Mouse (Mus musculus) T-helper 17 cell (primary cell): Measurements from ENCODE around the gene Scpep1.

Experiments
- in situ Hi-C, 2 experiments: fragments of 300-600 bp; cut with MboI, MseI; formaldehyde crosslinking; loops; 1 replicate in 1 of 2; 2 replicates in 1 of 2; pipeline ENCODE4 v1.15.1; 2025; ENCODE audit warnings: high pct_unique_total_duplicates in 2 of 2

The Scpep1 gene

GRCm38 (mm10) chr11:88976320-88976719, 21.1 kb upstream of the Scpep1 start:
- in situ Hi-C loops, result no loop called here

- in situ Hi-C loops, result no loop called here
These were observed 18.8 kb upstream of the Scpep1 start for GRCm38 (mm10) chr11:88973776-88974701.

- in situ Hi-C loops, result no loop called here
These were observed 15.0 kb upstream of the Scpep1 start, which contains the start of gene Coil for GRCm38 (mm10) chr11:88970202-88970732. TSS of gene Coil (plus strand) at chr11:88970252.

- in situ Hi-C loops, result no loop called here
These were observed 11.7 kb upstream of the Scpep1 start, which contains the start of gene Elobl for GRCm38 (mm10) chr11:88966881-88967361. TSS of gene Elobl (minus strand) at chr11:88966931.

GRCm38 (mm10) chr11:88958851-88959250, 3.6 kb upstream of the Scpep1 start:
- in situ Hi-C loops, result no loop called here

- in situ Hi-C loops, result no loop called here
These were observed 462 bp downstream of the Scpep1 start for GRCm38 (mm10) chr11:88954803-88955202.

- in situ Hi-C loops, result no loop called here
These were observed 1.7 kb downstream of the Scpep1 start for GRCm38 (mm10) chr11:88953582-88953981.

- in situ Hi-C loops, result no loop called here
These were observed 3.1 kb downstream of the Scpep1 start for GRCm38 (mm10) chr11:88952117-88952516.

GRCm38 (mm10) chr11:88951576-88951975, 3.7 kb downstream of the Scpep1 start:
- in situ Hi-C loops, result no loop called here

GRCm38 (mm10) chr11:88950640-88951250, 4.5 kb downstream of the Scpep1 start:
- in situ Hi-C loops, result no loop called here

- in situ Hi-C loops, result no loop called here
These were observed 5.2 kb downstream of the Scpep1 start for GRCm38 (mm10) chr11:88949802-88950639.

GRCm38 (mm10) chr11:88948896-88949295, 6.4 kb downstream of the Scpep1 start:
- in situ Hi-C loops, result no loop called here

- in situ Hi-C loops, result no loop called here
These were observed 9.2 kb downstream of the Scpep1 start for GRCm38 (mm10) chr11:88945971-88946585.

- in situ Hi-C loops, result no loop called here
These were observed 13.8 kb downstream of the Scpep1 start for GRCm38 (mm10) chr11:88941489-88941888.

- in situ Hi-C loops, result no loop called here
These were observed 15.6 kb downstream of the Scpep1 start for GRCm38 (mm10) chr11:88939634-88940033.

GRCm38 (mm10) chr11:88938770-88939169, 16.5 kb downstream of the Scpep1 start:
- in situ Hi-C loops, result no loop called here

- in situ Hi-C loops, result no loop called here
These were observed 17.4 kb downstream of the Scpep1 start for GRCm38 (mm10) chr11:88937886-88938285.

- in situ Hi-C loops, result no loop called here
These were observed 20.9 kb downstream of the Scpep1 start for GRCm38 (mm10) chr11:88934089-88935000.

GRCm38 (mm10) chr11:88933030-88933429, 22.2 kb downstream of the Scpep1 start:
- in situ Hi-C loops, result no loop called here
